Mouse (Mus musculus): ENCODE measurements around the gene Nme7. TPM values are rescaled to one million over a fixed set of nuclear protein-coding genes. Genes with fewer than 3 reads are reported as not detected.

Gene Nme7
- polyA plus RNA-seq, 1 experiment = 14.8 TPM

GRCm38 (mm10) chr1:164459127-164459905, 155.4 kb downstream of the Nme7 start:
- DNase-seq = peak; percentile 83
- no peaks in the 10 kb centered on the region; the same call in 1 of the 2 replicates for H3K4me1 ChIP-seq (ENCODE audit: control insufficient read depth, insufficient read depth, low read length)
- 22% methylated on average over 12 of the region's 12 CpGs for WGBS

GRCm38 (mm10) chr1:164460921-164461697, 157.2 kb downstream of the Nme7 start:
- DNase-seq = peak; percentile 95
- H3K36me3 ChIP-seq (ENCODE audit: control insufficient read depth, insufficient read depth, low read length) = peaks cover 5% of the 10 kb centered on the region; the same call in 1 of the 2 replicates
- 24% methylated on average over 13 of the region's 13 CpGs for WGBS
- TF ChIP-seq POLR2A (IDR thresholded peaks at IDR 0.05; ENCODE audit: low read depth, low read length) = peak; percentile 50
- TF ChIP-seq CTCF (conservative IDR thresholded peaks at IDR 0.05; ENCODE audit: insufficient read depth, insufficient read length, low read depth, low read length) = no peak
- H3K4me3 ChIP-seq (ENCODE audit: insufficient read depth, low read depth, low read length) = peak overlapping the region; percentile 32; the same call in 1 of the 2 replicates
- H3K27ac ChIP-seq (ENCODE audit: insufficient read depth, low read depth, low read length) = peak overlapping the region; percentile 99
- no peaks in the 10 kb centered on the region; the same call in 1 of the 2 replicates for H3K4me1 ChIP-seq (ENCODE audit: control insufficient read depth, insufficient read depth, low read length)
- H3K27me3 ChIP-seq (replicated peaks; ENCODE audit: control insufficient read depth, insufficient read depth, low read length) = no peaks in the 10 kb centered on the region

More at GRCm38 (mm10) chr1:164459127-164459905, 155.4 kb downstream of the Nme7 start:
- TF ChIP-seq CTCF (conservative IDR thresholded peaks at IDR 0.05; ENCODE audit: insufficient read depth, insufficient read length, low read depth, low read length) (no peak), POLR2A (IDR thresholded peaks at IDR 0.05; ENCODE audit: low read depth, low read length) (no peak)
- H3K36me3 ChIP-seq (ENCODE audit: control insufficient read depth, insufficient read depth, low read length) = peaks cover 17% of the 10 kb centered on the region
- H3K4me3 ChIP-seq (ENCODE audit: insufficient read depth, low read depth, low read length) = peak overlapping the region; percentile 72
- peak overlapping the region; percentile 99 for H3K27ac ChIP-seq (ENCODE audit: insufficient read depth, low read depth, low read length)
- H3K27me3 ChIP-seq (replicated peaks; ENCODE audit: control insufficient read depth, insufficient read depth, low read length) = no peaks in the 10 kb centered on the region

DNA sequence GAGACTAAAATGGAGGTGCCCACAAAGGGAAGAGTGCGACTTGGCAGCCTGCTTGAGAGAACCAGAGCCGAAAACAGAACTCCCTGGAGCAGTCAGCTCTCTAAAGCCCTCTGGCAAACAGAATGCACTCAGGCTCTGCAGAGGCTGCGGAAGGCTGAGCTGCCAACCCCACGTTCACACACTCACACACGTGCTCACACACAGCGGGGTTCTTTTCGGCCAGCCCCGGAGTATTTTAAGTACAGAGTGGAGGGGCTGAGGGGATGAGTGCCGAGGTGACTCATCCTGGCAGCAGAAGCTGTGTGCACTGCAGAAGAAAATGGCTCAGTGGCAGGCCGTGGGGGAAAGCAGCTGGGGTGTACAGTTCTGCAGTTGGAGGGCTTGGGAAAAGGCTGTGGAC, 157.8 kb downstream of the Nme7 start:
- Histone ChIP-seq H3K4me1 (ENCODE audit: control insufficient read depth, insufficient read depth, low read length) (no peaks in the 10 kb centered on the region; the same call in 1 of the 2 replicates), H3K27ac (ENCODE audit: insufficient read depth, low read depth, low read length) (peak overlapping the region; percentile 99)

DNA sequence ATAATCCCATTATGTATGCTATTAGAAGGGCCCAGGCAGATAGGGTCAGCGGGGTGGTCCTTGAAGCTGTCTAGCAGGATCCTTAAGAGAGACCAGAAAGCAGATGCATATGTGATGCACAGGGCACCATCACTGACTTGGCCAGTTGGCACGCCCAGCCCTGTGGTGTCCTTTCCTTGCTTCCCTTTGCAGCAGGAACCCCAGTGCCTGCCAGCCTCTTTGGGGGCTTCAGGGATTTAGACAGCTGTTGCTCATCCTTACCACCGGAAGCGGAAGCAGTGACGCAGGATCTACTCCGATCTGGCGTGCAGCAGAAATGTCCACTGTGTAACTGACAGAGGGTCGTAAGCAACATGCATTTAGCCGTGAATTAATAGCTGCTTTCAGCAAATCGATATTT, 163.5 kb downstream of the Nme7 start:
- peaks cover 3% of the 10 kb centered on the region; the same call in 1 of the 2 replicates for H3K4me1 ChIP-seq (ENCODE audit: control insufficient read depth, insufficient read depth, low read length)
- no peak overlapping the region for H3K4me3 ChIP-seq (ENCODE audit: insufficient read depth, low read depth, low read length)
- H3K36me3 ChIP-seq (ENCODE audit: control insufficient read depth, insufficient read depth, low read length) = no peaks in the 10 kb centered on the region
- no peak for DNase-seq
- H3K27ac ChIP-seq (ENCODE audit: insufficient read depth, low read depth, low read length) = no peak overlapping the region
- H3K27me3 ChIP-seq (replicated peaks; ENCODE audit: control insufficient read depth, insufficient read depth, low read length) = no peaks in the 10 kb centered on the region
- WGBS = 95% methylated on average over 10 of the region's 10 CpGs
- TF ChIP-seq POLR2A (IDR thresholded peaks at IDR 0.05; ENCODE audit: low read depth, low read length) (no peak), CTCF (conservative IDR thresholded peaks at IDR 0.05; ENCODE audit: insufficient read depth, insufficient read length, low read depth, low read length) (no peak)

More for the DNA sequence above, 157.8 kb downstream of the Nme7 start:
- TF ChIP-seq POLR2A (IDR thresholded peaks at IDR 0.05; ENCODE audit: low read depth, low read length) (no peak), CTCF (conservative IDR thresholded peaks at IDR 0.05; ENCODE audit: insufficient read depth, insufficient read length, low read depth, low read length) (no peak)
- Histone ChIP-seq H3K27me3 (replicated peaks; ENCODE audit: control insufficient read depth, insufficient read depth, low read length) (no peaks in the 10 kb centered on the region), H3K36me3 (ENCODE audit: control insufficient read depth, insufficient read depth, low read length) (peaks cover 2% of the 10 kb centered on the region; the same call in 1 of the 2 replicates), H3K4me3 (ENCODE audit: insufficient read depth, low read depth, low read length) (peak overlapping the region; percentile 19; the same call in 1 of the 2 replicates)
- peak; percentile 68 for DNase-seq
- 12% methylated on average over 10 of the region's 10 CpGs for WGBS

- H3K4me1 ChIP-seq (ENCODE audit: control insufficient read depth, insufficient read depth, low read length) = peaks cover 3% of the 10 kb centered on the region; the same call in 1 of the 2 replicates
- H3K27me3 ChIP-seq (replicated peaks; ENCODE audit: control insufficient read depth, insufficient read depth, low read length) = no peaks in the 10 kb centered on the region
- no peak overlapping the region for H3K27ac ChIP-seq (ENCODE audit: insufficient read depth, low read depth, low read length)
- H3K4me3 ChIP-seq (ENCODE audit: insufficient read depth, low read depth, low read length) = no peak overlapping the region
- H3K36me3 ChIP-seq (ENCODE audit: control insufficient read depth, insufficient read depth, low read length) = no peaks in the 10 kb centered on the region
- TF ChIP-seq CTCF (conservative IDR thresholded peaks at IDR 0.05; ENCODE audit: insufficient read depth, insufficient read length, low read depth, low read length) = no peak
- TF ChIP-seq POLR2A (IDR thresholded peaks at IDR 0.05; ENCODE audit: low read depth, low read length) = no peak
- DNase-seq = no peak
- WGBS = 65% methylated on average over 8 of the region's 8 CpGs
These were observed 164.4 kb downstream of the Nme7 start for GRCm38 (mm10) chr1:164468329-164468728.

GRCm38 (mm10) chr1:164470985-164471384, 167.1 kb downstream of the Nme7 start:
- no peak for TF ChIP-seq CTCF (conservative IDR thresholded peaks at IDR 0.05; ENCODE audit: insufficient read depth, insufficient read length, low read depth, low read length)
- no peak for TF ChIP-seq POLR2A (IDR thresholded peaks at IDR 0.05; ENCODE audit: low read depth, low read length)
- 37% methylated on average over 6 of the region's 6 CpGs for WGBS

More at GRCm38 (mm10) chr1:164470985-164471384, 167.1 kb downstream of the Nme7 start:
- Histone ChIP-seq H3K4me3 (ENCODE audit: insufficient read depth, low read depth, low read length) (no peak overlapping the region), H3K27me3 (replicated peaks; ENCODE audit: control insufficient read depth, insufficient read depth, low read length) (no peaks in the 10 kb centered on the region), H3K27ac (ENCODE audit: insufficient read depth, low read depth, low read length) (no peak overlapping the region), H3K4me1 (ENCODE audit: control insufficient read depth, insufficient read depth, low read length) (peaks cover 3% of the 10 kb centered on the region; the same call in 1 of the 2 replicates), H3K36me3 (ENCODE audit: control insufficient read depth, insufficient read depth, low read length) (no peaks in the 10 kb centered on the region)
- DNase-seq = peak; percentile 34

Data from kidney, adult 2 months (tissue).